Mouse (Mus musculus): ENCODE data around the gene Ube2u. TPM values are rescaled to one million over a fixed set of nuclear protein-coding genes. Genes with fewer than 3 reads are reported as not detected.

Gene Ube2u
- polyA plus RNA-seq, 2 experiments from 2014 or later, result not detected

DNA sequence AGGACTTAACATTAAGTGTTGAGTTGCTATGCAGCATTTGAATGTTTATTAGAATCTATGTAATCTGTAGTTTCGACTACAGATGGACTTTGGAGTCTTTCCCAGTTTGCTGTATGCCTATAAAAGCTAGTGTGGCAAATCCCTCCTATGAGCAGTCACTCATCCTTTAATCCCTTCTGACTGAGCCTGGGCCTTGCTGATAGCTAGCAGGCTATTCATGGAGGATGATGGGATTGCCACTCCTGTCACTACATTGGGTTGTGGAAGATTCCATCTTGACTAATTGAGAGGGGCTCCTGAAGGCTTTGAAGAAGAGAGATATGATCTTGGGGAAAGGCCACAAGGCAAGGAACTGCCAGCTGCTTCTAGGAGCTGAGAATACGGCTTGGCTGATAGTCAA lies 74.6 kb downstream of the Ube2u start:
- ATAC-seq, result no peak

DNA sequence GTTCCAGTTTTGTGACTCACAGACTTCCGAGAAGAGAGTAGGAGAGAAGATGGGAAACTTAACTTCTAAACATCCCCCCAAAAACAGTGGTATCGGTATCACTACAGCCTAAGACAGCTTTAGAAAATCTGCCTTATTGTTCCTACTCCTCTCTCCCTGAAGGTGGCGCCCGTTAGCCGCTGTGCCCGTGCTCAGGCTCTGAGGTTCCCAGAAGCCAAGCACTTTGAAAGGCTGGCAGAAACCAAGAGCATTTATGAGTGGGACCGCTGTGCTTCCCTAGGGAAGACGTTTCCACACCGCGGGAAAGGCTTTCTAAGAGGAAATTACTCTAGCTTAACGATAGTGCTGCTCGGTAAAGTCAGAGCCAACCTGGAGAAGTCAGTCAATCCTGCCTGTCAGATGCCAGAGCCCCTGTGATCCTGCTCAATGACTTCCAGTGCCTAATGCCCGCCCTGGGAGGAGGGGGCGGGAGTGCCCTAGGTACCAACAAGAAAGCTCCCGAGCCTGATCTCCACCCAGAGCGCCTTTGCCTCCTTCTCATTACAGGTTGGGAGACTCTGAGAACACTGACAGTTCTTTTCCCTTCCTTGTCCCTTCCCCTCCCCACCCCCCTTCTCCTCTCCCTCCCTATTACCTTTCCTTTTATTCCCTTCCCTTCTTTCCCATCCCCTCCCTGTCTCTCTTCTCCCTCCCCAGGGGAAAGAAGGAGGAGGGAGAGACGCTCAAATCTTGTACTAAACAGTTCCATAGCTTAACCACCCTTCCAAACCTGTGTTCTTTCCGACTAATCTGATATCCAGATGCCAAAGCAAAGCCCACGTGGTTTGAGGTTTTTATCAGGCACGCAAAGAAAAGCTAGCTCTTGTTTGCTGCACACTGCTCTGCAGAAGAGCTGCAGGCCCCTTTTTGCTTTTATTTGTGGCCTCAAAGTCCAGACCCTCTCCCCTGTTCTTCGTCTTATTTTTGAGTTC lies 109.9 kb downstream of the Ube2u start:
- no peak for ATAC-seq

DNA sequence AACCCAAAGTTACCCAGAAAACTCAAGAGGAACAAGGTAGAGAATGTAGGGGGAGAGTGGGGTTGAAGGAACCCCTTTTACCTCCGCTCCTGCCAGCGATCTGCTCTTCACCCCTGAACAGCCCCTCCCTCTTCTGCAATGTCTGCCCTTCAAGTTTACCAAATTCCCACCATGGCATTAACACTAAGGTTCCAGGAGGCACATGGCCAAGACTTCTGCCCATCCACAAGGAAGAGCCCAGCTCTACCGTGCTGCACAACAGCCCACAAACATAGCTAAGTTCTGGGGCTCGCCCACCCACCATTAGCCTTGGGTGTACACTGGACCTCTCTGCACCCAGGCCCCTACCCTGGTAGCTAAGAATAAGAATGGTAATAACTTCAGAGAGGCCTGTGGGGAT lies 117.1 kb downstream of the Ube2u start:
- ATAC-seq, result no peak

GRCm38 (mm10) chr4:100596630-100597029 lies 118.0 kb downstream of the Ube2u start:
- no peak for ATAC-seq

GRCm38 (mm10) chr4:100597049-100597448 lies 118.4 kb downstream of the Ube2u start:
- ATAC-seq, result no peak

Measured in CD4-positive, CD25-positive, alpha-beta regulatory T cell, adult 4 months (primary cell).